Mouse (Mus musculus) layer of hippocampus, adult 9-10 months (tissue): ENCODE measurements around the gene Tyms.
A peak's percentile ranks its signal among the peaks of the same experiment; 100 is the strongest.

Source experiments
- DNase-seq: peaks from one replicate; pipeline ENCODE4 v3.0.0; 2022; ENCODE audit warnings: low spot score

Gene Tyms

GRCm38 (mm10) chr5:30072825-30073821 is at the start of gene Tyms:
Gene Tyms (minus strand): TSS chr5:30073617.
- peak; percentile 25 for DNase-seq

GRCm38 (mm10) chr5:30122481-30122880 is 49.1 kb upstream of the Tyms start:
- no peak for DNase-seq

DNA sequence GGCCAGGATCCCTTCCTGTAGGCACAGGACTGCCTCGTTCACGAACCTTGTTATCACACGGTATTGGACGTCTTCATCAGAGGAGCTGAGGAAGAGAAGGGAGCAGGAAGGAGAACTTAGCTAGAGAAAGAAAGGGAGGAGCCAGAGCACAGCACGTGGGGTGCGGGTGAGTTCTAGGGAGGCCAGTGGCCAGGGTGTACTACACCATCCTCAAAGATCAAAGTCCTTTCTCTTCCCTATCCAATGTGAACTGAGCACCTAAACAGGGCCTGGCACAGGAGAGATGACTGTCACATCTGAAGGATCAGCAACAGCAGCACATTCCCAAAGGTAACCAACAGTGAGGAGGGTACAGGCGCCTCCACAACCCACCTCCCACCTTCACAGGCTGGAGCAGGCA is 46.7 kb upstream of the Tyms start:
- no peak for DNase-seq

GRCm38 (mm10) chr5:30119163-30119562 is 45.7 kb upstream of the Tyms start:
- no peak for DNase-seq

DNA sequence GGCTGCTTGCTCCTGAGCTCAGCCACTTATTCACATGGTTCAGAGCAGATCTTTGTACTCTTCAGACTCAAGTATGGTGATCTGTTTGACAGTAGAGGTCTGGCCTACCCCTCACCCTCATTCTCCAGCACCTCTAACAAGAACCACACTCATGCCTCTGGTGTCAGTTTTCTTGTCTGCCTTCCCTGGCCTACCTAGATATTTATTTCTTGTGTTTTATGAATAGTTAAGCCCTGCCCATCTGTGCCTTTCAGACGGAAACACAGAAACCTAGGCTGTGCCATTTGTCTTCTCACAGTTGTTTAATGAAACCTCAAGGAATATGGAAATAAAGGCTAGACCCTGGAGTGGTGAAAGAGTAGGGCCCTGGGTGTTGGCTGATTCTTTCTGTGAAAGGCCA is 44.6 kb upstream of the Tyms start:
- no peak for DNase-seq

DNA sequence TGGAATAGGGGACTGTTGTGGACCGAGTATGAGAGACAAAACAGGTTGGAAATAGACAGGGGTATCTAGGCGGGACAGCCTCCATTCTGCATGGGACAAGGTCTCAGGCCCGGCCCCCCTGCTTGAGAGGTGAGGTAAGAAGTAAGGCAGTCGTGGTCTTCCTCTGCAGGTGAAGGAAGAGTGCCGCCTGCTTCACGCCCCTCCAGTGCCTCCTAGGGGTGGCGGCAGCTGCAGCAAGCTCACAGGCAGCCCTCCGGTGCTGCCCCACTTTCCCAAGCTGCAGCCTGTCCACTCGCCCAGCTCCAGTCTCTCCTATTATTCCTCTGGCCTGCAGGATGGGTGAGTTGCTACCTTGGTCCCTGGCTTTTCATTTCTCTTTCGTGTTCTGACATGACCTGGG is 42.3 kb upstream of the Tyms start:
- no peak for DNase-seq

DNA sequence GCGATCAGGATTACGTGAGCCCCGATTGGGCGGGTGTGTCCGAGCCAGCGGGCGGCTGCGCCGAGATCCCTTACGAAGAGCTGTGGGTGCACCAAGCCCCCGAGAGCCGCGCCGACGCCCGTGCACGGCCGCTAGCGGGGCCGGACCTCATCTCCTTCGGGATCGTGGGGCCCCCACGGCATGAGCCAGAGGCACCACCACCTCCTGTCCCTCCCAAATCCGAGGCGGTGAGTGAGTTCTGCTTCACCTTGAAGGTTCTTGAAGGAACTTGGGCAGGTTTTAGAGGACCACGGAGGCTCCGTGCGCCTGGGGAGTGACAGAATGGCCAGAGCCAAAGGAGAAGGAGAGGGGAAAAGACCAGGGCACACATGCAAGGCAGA is 41.3 kb upstream of the Tyms start:
- DNase-seq: no peak

- peak; percentile 18 for DNase-seq
These were observed 40.7 kb upstream of the Tyms start for GRCm38 (mm10) chr5:30113881-30114760.

GRCm38 (mm10) chr5:30112533-30113068 is 39.2 kb upstream of the Tyms start:
- DNase-seq: no peak

- no peak for DNase-seq
These were observed 38.4 kb upstream of the Tyms start for GRCm38 (mm10) chr5:30111771-30112170.

DNA sequence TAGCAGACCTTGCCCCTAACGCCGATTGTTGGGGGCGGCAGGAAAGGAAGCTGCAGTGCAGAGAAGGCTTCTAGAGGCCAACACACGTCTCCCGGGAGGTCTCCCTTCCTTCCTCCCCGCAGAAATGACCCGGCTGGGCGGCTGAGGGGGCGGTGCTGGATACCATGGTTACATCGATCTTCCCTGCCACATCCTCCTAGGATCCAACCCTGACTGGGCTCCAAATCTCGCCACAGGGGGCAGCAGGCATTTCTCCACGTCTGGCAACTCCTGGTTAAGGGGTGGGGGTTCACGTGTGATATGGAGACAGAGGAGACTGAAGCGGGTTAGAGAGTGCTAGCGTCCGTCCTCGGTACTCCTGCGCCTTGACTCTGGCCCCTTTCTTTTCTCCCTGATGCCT is 37.7 kb upstream of the Tyms start:
- DNase-seq: no peak

GRCm38 (mm10) chr5:30110371-30111060 is 37.1 kb upstream of the Tyms start:
- DNase-seq: no peak

- DNase-seq: no peak
These were observed 36.5 kb upstream of the Tyms start for GRCm38 (mm10) chr5:30109899-30110298.

- no peak for DNase-seq
These were observed 34.8 kb upstream of the Tyms start for GRCm38 (mm10) chr5:30108233-30108632.

DNA sequence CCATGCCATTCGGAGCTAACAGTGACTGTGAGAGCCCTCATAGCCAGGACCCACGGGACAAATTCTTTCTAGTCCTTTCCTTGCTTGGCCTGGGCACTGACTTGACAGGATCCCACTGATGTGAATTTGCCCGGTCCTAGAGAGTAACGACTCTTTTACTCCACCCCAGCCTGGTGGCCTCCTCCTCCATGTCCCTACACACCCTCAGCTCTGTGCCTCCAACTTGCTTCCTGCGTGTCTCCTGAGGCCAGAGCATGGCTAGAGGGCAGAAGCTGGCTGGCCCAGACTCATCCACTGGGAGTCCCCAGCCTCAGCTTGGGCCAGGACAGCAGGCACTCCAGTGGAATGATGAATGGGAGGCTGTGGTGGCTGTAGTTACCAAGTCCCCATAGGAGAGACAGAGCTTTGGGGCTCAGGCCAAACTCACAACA is 34.2 kb upstream of the Tyms start:
- DNase-seq: no peak

- DNase-seq: no peak
These were observed 33.8 kb upstream of the Tyms start for GRCm38 (mm10) chr5:30107186-30107585.

DNA sequence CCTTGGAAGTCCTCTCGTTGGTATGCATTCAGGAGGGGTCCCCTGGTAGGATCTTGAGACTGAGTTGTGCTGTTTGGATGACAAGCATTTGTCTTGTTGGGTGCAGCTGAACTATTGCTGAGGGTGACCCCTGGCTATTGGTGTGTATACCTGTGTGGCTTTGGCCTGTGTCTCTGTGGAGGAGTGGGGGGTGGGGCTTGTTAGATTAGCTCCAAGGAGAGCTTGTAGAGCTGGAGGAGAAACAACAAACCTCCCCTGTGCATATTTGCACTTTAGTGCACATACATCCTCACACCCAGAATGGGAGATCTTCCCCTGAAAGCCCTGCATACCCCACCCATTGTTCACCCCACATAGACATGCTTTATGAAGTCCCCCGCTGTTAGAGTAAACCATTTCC is 33.3 kb upstream of the Tyms start:
- DNase-seq: no peak

GRCm38 (mm10) chr5:30105668-30106300 is 32.4 kb upstream of the Tyms start, which contains the start of gene 3110082J24Rik:
Gene 3110082J24Rik (minus strand): TSS chr5:30106086.
- no peak for DNase-seq

GRCm38 (mm10) chr5:30104841-30105667 is 31.6 kb upstream of the Tyms start, which contains the start of gene Garem2:
Gene Garem2 (plus strand): TSS chr5:30105161.
- no peak for DNase-seq

- no peak for DNase-seq
These were observed 30.9 kb upstream of the Tyms start for GRCm38 (mm10) chr5:30104339-30104738.
